Mouse (Mus musculus) testis, adult 2 months (tissue): ENCODE measurements around the gene Lpin3.

Experiments
- CTCF ChIP-seq: fragments of 200-500 bp; IDR thresholded peaks from 2 replicates; pipeline ENCODE4 v1.5.1; 2012; ENCODE audit warnings: low read depth, mild to moderate bottlenecking, inconsistent platforms, low read length, moderate library complexity; ENCODE audit not compliant: control insufficient read depth, insufficient read depth, insufficient replicate concordance
- POLR2A ChIP-seq: fragments of 200-500 bp; IDR thresholded peaks from 2 replicates; pipeline ENCODE4 v1.6.1; 2012; ENCODE audit warnings: low read depth, mild to moderate bottlenecking, inconsistent platforms, low read length, moderate library complexity; ENCODE audit not compliant: control insufficient read depth

DNA sequence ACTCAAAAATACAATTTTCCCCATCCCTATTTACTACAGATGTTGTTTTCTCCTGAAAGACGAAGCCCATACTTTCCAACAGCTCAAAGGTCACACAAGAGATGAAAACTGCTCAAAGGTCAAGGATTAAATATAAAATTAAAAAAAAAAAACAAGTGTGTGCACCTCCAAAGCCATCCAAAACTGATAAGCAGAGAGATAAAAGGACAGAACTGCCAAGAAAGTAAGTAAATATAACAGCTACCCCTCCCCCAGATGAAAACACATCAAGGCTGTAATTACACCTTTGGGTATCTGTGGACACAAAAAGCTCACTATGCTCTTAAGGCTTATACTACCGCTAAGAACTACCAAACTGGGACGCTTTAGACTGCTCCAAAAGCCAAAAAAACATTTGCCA is 11.0 kb upstream of the Lpin3 start:
- TF ChIP-seq CTCF: no peak
- TF ChIP-seq POLR2A: no peak
